Mouse (Mus musculus) layer of hippocampus, postnatal 36 days (tissue): ENCODE data around the gene Fam174b. TPM values are rescaled to one million over a fixed set of nuclear protein-coding genes. Genes with fewer than 3 reads are reported as not detected.

Source experiments
- DNase-seq, 2 experiments: peaks; one replicate each; pipeline ENCODE4 v3.0.0; 2022
- total RNA-seq, 2 experiments: library from RNA; stranded (reverse); gene quantifications; 2 replicates each; pipeline ENCODE4 v1.2.3; 2021

Fam174b gene
- total RNA-seq, 2 experiments from 2014 or later: 30.2 to 31.6 TPM

DNA sequence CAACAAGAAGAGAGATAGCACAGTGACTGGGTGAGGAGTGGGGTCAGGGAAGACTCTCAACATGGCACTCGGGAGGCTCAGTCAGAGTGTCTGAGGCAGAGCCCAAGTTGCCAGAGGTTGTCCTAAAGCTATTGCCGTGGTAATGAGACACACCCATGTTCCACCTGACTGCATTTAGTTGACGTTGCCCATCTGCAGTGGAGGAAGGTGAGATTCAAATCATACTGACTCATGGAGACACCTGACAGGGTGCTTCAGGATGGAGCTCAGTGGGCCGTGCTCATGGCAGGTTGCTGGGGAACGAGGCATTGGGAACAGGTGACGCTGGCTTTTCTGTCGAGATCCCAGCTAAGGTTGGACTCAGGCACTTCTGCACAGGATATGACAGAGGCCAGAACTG, 9.9 kb downstream of the Fam174b start:
- DNase-seq: no peak

DNA sequence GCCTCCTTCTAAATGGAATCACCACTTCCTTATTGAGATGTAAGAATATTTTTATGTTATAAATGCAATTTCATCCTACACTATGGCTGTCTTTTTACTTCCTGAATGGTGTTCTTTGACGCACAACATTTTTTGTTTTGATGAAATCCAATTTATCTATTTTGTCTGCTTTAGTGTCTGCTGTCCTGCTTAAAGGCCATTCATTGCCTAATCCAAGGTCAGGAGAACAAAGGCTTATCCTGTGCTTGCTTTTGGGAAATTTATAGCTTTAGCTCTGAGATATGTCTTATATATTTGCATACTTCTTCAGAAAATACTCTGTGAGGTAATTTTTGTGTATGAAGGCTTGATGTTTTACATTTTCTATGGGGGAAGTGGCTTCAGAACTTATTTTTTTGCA, 13.5 kb downstream of the Fam174b start:
- no peak for DNase-seq

- no peak for DNase-seq
Observed at GRCm38 (mm10) chr7:73755377-73756110, 15.4 kb downstream of the Fam174b start.

GRCm38 (mm10) chr7:73761691-73762189, 21.6 kb downstream of the Fam174b start:
- DNase-seq: no peak

DNA sequence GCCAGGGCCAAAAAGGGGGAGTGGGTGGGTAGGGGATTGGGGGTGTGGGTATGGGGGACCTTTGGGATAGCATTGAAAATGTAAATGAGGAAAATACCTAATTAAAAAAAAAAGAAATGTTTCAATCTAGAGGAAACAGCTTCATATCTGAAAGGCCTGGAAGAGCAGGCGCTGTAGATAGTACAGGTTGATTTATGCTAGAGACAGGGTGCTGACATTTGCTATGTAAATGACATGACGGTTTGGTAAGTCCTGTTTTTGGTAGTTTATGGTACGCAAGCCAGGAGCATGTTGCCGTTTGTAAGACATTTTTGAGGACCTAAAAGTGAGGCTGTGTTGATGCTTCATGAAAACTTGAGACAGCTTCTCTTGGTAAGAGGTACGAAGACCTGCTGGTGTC, 24.6 kb downstream of the Fam174b start:
- DNase-seq: no peak

DNA sequence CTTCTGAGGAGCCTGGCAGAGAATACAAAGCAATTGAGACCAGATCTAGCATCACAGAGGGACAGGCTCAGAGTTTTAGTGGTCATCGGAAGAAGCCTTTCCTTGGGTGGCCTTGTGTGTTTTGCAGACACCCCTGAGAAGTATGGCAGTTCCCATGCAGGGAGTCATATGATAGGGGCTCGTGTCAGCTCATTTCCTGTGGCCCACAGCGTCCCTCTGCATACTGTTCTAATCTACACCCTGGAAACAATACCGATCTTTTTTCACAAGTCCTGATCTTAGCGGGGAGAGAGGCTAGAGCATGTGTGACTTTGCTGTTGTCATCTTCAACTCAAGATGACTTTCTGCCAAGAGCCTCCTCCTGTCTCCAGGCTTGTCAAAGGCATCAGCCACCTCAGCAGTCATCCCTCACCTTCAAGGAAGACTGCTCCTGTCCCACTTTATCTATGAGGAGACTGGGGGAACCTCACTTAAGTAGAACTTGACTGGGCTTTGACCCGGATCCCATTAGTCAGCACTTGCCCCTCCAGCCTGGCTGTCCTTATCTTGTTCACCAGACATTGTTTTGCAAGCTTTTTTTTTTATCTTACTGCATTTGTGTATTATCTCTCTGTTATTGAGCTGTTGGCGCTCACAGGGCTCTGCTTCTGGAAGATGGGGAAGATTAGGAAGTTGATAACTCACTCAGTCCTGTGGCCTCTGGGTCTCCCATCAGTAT, 25.2 kb downstream of the Fam174b start:
- no peak for DNase-seq

GRCm38 (mm10) chr7:73769224-73769623, 29.1 kb downstream of the Fam174b start:
- no peak for DNase-seq

DNA sequence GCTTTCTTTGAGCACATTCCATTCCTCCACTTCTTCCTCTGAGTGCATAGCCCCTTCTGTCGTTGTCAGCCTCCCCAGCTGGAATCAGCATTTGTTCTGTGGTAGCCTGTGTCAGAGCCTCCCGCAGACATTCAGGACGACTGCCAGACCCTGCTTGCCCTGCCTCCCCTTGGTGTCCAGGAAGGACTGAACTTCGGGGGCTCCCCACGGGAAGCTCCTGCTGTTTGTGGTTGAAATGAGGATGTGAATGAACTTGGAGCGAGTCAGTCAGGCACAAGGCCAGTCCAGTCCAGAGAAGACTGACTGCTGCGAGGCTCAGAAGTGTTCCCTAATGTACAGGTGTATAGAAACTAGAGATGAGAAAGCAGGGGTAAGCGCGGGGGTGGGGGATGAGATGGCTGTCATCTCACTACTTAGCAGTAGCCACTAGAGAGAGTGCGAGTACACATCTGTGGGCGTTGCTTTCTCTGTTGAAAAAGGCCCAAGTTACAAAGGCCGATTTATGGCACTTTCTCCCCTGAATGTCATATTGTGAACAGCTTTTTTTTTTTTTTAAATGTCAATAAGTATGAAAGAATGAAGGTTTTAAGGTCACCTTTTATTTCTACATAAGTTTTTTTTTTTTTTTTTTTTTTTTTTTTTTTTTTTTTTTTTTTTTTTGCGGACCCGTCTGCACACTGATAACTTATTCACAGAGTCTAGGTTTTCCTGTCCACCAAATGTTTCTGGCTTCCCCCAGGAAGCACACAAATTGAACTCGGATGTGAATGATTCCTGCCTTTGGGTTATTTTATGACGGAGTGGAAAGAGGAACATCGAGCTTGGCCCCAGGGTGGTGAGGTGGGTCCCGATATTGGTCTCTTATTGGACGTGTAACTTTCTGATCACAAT, 31.5 kb downstream of the Fam174b start:
- no peak for DNase-seq

- no peak for DNase-seq
Observed at GRCm38 (mm10) chr7:73772275-73772765, 32.2 kb downstream of the Fam174b start.

- DNase-seq: no peak
Observed at GRCm38 (mm10) chr7:73774781-73775180, 34.7 kb downstream of the Fam174b start.

GRCm38 (mm10) chr7:73777777-73778176, 37.7 kb downstream of the Fam174b start:
- DNase-seq: no peak

DNA sequence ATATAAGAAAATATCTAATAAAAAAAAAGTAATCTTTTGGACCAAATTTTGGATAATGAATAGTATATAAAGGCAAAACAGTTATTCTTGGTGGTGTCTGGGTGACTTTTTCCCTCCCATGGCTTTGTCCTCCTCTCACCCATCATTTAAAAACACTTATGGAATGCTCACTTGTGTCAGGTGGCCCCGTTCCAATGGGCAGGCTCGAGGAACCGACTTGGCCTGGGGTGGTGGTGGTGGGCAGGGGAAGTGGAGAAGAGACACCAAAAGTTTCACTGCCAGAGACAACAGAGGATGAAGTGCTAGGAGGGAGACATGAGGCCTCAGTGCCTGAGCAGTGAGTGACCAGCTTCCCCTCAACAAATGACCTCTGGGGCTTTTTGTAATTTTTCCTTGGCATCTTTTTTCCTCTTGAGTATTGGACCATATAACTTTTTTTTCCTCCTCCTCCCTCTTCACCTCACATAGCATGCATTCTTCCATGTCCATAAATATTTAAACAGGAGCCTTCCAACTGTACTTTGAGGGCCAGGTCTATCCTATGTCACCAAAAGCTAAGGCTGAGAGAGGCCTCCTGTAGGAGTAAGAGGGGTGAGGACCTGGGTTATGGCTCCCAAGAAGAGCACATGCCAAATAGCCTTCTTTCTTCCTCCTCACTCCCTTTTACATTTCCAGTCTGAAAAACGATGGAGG, 44.8 kb downstream of the Fam174b start:
- DNase-seq: no peak

GRCm38 (mm10) chr7:73785815-73786214, 45.7 kb downstream of the Fam174b start:
- no peak for DNase-seq

GRCm38 (mm10) chr7:73787513-73787912, 47.4 kb downstream of the Fam174b start:
- DNase-seq: no peak

DNA sequence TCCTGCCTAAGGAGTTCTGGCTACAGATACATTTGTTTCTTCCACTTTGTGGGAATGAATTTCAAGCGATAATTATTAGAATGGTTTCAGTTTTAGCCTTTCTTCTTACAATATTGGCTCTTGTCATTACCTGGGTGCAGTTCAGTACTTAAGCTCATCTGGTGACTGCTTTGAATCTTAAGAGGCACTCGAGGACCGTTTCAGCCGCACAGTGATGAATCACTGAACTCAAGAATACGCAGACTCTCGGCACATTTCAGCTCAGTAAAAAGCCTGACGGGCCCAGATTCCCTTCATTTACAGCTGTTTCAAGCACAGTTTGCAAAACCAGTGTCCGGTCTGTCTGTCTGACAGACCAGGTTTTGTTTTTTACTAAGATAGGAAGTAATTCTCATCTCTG, 51.0 kb downstream of the Fam174b start:
- DNase-seq: no peak

DNA sequence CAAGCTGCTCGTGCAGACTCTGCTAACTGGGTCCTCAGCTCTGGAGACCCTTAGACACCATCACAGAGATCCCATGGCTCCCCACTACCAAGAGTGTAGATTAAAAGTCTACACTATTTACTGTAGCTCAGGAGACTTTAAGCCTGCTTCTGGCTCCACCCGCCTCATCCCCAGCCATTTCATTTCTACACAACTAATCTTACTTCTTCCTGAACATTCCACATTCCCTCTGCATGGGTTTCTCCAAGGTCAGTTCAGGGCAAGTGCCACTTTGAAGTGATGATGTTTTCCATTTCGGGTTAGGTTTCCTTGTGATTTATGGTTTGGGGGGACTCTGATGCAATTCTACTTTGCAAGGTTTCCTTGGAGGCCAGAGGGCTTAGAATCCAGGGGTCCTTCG, 52.1 kb downstream of the Fam174b start:
- DNase-seq: no peak

GRCm38 (mm10) chr7:73792641-73793040, 52.5 kb downstream of the Fam174b start:
- DNase-seq: no peak

DNA sequence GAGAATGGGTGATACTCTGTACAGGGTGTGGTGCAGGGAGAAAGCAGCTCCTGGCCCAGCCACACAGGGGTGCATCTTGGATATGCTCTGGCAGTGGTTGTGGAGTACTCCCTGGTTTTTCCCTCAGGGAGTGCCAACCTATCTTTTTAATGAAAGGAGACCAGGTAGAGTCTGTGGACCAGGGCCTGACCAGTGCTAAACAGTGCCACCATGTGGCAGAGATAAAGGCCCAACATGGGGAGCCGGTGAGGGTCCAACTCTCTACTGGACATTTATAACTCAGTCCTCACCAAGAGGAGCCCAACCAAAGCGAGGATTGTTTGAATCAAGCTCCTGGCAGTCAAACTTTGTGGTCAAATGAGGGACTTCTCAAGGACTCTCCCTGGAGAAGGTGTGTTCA, 69.2 kb downstream of the Fam174b start:
- DNase-seq: peak in 1 of 2 experiments; percentile 6

- no peak for DNase-seq
Observed at GRCm38 (mm10) chr7:73811439-73811838, 71.3 kb downstream of the Fam174b start.

- DNase-seq: no peak
Observed at GRCm38 (mm10) chr7:73812176-73812575, 72.1 kb downstream of the Fam174b start.

GRCm38 (mm10) chr7:73813887-73814286, 73.8 kb downstream of the Fam174b start:
- DNase-seq: no peak

- no peak for DNase-seq
Observed at GRCm38 (mm10) chr7:73814454-73814853, 74.4 kb downstream of the Fam174b start.
